Mouse (Mus musculus): ENCODE data around the gene 2310033P09Rik. TPM values are rescaled to one million over a fixed set of nuclear protein-coding genes. Genes with fewer than 3 reads are reported as not detected.

The 2310033P09Rik gene
- total RNA-seq (2021): 10 to 100 TPM; 21.6 to 22.3 TPM
- long read RNA-seq, experiment 1, transcript 2310033P09Rik-201 (7 exons, 1,285 nt): major isoform, 21 of 28 reads
- long read RNA-seq, experiment 1, partial matches to known transcripts: 3 of 28 reads
- long read RNA-seq, experiment 1, other reads (novel, unspliced or antisense): 4 of 28 reads
- long read RNA-seq, experiment 2, transcript 2310033P09Rik-201 (7 exons, 1,285 nt): major isoform, 22 of 28 reads
- long read RNA-seq, experiment 2, partial matches to known transcripts: 1 of 28 reads
- long read RNA-seq, experiment 2, other reads (novel, unspliced or antisense): 5 of 28 reads

DNA sequence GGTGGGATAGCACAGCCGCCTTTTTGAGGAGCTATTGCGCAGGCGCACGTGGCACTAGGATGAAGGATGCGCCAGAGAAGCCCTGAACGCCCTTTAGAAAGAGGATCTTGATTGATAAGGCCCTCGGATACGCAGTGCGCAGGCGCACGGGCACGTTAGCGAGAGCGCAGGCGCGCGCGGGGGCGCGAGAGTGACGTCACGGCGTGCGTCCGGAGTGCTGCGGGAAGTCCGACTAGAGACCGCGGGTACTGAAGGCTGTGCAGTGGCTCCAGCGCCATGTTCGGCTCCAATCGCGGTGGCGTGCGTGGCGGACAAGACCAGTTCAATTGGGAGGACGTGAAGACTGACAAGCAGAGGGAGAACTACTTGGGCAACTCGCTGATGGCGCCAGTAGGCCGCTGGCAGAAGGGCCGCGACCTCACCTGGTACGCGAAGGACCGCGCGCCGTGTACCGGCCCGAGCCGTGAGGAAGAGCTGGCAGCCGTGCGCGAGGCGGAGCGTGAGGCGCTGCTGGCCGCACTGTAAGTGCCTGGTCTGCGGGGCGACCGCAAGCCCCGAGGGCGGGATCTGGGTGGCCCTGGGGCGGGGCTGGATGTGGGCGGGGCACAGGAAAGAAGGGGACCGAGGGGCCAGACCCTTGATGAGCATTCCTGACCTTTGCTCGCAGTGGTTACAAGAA is at the start of gene 2310033P09Rik:
Gene 2310033P09Rik, plus strand, starts transcription at position 169 of the 679 bp plus-strand sequence.
- peak; percentile 96 for DNase-seq (ENCODE audit: low spot score in 2 of 2)

DNA sequence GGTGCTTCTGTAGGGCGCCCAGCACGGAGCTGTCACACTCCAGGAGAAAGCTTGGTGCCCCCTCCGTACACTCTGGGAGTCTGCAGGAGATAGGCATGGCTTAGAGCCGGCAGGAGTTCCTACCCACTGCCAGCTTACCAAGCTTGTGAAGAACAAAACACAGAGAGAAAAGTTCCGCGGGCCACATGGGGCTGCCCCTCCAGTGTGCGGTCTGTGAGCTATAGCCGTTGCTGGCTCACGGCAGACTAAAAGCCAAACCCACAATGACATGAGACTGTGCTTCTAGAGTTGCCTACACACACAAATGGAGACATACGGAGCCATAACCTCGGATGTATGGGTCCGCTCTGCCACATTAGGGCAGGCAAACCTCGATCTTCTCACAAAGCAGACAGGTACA is 49.0 kb upstream of the 2310033P09Rik start:
- no peak overlapping the region for H3K4me3 ChIP-seq
- no peak for DNase-seq (ENCODE audit: low spot score in 2 of 2)
- TF ChIP-seq CTCF (conservative IDR thresholded peaks at IDR 0.05): no peak
- H3K27ac ChIP-seq: no peak overlapping the region

More for the DNA sequence above, at the start of gene 2310033P09Rik:
- Histone ChIP-seq H3K4me3 (peak within 1 kb of the TSS; percentile 100), H3K27ac (peak within 1 kb of the TSS; percentile 90)
- no peak for TF ChIP-seq CTCF (conservative IDR thresholded peaks at IDR 0.05)

DNA sequence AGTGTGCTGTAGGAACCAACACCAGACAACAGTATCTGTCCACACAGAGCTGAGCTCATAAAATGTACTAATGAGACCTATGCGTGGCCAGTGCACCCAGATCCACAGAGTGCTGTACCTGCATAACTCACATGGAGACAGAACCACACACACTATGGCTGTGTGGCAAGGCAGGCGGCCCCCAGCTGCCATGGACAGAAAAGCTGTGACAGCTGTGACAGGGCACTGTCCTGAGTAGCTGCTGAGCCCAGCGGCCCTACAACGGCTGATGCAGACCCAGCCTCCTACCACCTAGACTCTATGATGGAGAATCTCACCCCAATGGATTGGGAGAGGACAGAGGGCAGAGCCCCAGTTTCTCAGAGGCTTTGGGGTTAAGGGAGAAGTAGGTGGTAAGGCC is 48.6 kb upstream of the 2310033P09Rik start:
- Histone ChIP-seq H3K4me3 (no peak overlapping the region), H3K27ac (no peak overlapping the region)
- TF ChIP-seq CTCF (conservative IDR thresholded peaks at IDR 0.05): no peak
- DNase-seq (ENCODE audit: low spot score in 2 of 2): no peak

DNA sequence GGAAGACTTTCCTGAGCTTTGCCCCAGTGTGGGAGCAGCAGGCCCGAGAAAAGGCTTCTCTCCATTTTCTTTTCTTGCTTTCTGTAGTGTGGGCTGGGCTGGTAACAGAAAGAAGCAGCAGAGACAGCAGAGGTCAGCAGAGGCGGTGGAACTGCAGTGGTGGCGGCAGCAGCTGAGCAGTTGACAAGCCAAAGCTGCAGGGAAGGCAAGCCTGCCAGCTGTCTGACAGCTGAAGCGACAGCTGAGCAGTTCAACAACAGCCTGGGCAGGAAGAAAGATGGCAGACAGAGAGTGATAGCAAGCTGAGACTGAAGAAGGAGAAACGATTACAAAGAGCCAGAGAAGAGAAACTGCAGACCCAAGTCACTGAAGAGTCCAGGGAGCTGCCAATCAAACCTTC is 46.7 kb upstream of the 2310033P09Rik start:
- DNase-seq (ENCODE audit: low spot score in 2 of 2): no peak

DNA sequence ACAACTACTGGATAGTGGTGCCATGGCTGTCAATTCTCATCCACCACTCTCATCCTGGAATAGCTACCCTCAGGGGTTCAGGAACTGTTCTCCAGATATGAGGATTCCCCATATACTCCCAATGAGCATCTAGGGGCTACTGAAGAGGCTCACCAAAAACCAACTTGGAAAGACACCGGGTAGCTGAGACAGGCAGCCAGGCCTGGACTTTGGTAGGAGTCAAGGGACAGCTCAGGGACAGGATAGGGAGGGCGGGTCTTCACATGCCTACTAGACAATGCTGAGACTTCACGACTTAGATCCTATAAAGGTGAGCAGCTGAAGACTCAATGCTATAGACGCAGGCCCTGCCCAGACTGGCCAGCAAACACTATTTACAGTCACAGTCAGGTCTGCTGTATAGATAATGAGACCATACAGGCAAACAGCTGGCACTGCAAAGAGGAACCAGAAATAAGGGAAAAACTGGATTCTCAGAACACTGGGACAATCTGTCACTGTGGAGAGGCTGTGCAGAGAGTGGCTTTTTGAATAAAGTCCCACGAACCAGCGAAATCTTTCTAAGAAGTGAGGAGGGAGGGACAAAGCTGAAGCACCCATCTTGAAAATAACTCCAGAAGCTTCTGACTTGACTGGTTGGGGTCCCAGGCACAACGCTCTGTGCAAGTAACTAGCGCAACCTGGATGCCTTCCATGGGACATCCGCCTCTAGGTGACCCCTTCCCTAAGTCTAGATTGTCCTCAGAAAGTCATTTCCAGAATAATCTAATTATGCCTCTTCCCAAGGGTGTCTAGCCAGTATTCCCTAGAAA is 45.5 kb upstream of the 2310033P09Rik start:
- Histone ChIP-seq H3K4me3 (peak overlapping the region; percentile 56), H3K27ac (peak overlapping the region; percentile 99)
- peak in 1 of 2 experiments; percentile 8 for DNase-seq (ENCODE audit: low spot score in 2 of 2)
- no peak for TF ChIP-seq CTCF (conservative IDR thresholded peaks at IDR 0.05)

More for the DNA sequence above, 46.7 kb upstream of the 2310033P09Rik start:
- H3K27ac ChIP-seq: peak overlapping the region; percentile 99; the same call in 1 of the 2 replicates
- H3K4me3 ChIP-seq: no peak overlapping the region
- 0 out of 2 replicates have a peak, but pooled peaks have one; percentile 29 for TF ChIP-seq CTCF (conservative IDR thresholded peaks at IDR 0.05)

DNA sequence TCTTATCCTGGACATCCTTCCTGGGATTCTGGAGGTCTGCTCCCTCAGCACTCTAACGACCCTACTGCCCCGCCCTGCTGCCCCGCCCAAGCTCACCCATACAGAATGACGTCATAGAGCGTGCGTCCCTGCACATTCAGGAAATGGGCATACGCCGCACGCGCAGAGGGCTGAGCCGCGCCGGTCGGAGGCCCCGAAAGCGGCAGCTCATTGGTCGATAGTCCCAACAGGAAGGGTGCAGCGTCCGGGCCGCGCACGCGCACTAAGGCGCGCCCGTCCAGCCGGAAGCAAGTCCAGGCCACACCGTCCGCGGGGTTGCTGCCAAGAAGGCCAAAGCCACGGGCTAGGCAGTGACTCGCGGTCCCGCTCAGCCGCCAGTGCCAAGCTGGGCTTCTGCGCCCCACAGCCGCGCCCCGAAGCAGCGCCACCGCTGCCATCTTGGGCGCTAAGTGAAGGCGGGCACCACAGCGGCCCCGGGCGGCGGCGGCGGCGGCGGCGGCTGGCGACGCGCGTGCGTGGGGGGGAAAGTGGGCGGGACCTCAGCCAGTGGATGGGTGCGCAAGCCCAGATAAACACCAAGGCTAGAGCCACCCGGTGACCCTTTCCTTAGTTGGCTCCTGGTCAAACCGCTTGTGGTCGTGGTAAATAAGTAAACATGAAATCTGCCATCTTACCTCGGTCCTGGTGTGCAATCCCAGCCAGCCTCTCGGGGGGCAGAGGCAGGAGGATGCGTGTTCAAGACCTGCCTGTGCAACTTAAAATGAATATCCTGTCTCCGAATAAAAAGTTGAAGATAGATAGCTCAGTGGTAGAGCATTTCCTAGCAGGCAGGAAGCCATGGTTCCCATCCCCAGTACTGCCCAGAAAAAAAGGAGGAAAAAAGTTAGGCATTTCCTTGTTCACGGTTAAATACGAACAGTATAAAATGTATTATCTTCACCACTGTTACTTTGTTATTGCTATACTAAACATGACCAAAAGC is 44.6 kb upstream of the 2310033P09Rik start, which contains the start of gene Iba57:
Gene Iba57, minus strand, starts transcription at position 485 of the 982 bp plus-strand sequence.
- peak; percentile 64 for TF ChIP-seq CTCF (conservative IDR thresholded peaks at IDR 0.05)
- peak; percentile 96 to 99 for DNase-seq (ENCODE audit: low spot score in 2 of 2)
- Histone ChIP-seq H3K4me3 (peak within 1 kb of the TSS; percentile 56), H3K27ac (peak within 1 kb of the TSS; percentile 99)

DNA sequence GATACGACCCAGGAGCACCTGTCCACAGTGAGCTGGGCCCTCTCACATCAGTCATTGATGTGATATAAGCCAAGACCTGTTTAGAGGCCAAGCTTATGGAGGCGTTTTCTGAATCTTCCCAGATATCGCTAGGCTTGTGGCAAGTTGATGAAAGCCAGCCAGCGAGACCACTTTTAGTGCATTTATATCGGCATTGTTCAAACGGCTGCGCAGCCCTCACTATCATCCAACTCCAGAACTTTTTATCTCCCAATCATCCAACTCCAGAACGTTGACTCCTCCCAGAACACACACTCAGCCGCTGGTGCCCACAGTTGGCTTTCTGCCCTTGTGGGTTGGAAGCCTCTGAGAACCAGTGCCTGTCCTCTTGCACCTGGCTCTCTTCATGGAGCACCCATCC is 43.7 kb upstream of the 2310033P09Rik start:
- Histone ChIP-seq H3K4me3 (peak overlapping the region; percentile 56; the same call in 1 of the 2 replicates), H3K27ac (peak overlapping the region; percentile 99)
- TF ChIP-seq CTCF (conservative IDR thresholded peaks at IDR 0.05): no peak
- DNase-seq (ENCODE audit: low spot score in 2 of 2): no peak

DNA sequence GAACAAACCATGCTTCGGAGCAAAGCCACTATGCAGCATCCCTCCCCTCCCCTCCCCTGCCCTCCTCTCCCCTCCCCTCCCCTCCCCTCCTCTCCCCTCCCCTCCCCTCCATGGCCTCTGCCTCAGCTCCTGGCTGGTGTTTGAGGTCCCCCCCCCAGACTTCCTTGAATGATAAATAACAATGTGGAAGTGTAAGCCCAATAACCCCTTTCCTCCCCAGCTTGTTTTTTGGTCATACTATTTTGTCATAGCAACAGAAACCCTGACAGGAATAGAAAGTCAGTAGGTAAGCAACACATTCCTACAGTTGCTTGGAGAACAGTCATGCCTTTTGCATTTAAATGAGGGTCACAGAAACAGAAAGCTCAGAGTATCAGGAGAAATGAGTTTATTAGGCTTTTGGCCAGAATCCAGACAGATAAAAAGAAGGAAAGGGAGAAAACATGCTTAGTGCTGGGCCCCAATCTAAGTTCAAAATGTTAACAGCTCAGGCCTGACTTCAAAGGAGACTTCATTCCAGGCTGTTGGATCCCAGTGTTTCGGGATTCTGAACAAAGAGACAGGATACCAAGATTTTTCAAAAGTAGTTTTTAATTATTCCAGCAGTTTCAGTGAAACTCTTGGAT is 42.4 kb upstream of the 2310033P09Rik start:
- Histone ChIP-seq H3K4me3 (no peak overlapping the region), H3K27ac (peak overlapping the region; percentile 69)
- no peak for TF ChIP-seq CTCF (conservative IDR thresholded peaks at IDR 0.05)
- no peak for DNase-seq (ENCODE audit: low spot score in 2 of 2)

DNA sequence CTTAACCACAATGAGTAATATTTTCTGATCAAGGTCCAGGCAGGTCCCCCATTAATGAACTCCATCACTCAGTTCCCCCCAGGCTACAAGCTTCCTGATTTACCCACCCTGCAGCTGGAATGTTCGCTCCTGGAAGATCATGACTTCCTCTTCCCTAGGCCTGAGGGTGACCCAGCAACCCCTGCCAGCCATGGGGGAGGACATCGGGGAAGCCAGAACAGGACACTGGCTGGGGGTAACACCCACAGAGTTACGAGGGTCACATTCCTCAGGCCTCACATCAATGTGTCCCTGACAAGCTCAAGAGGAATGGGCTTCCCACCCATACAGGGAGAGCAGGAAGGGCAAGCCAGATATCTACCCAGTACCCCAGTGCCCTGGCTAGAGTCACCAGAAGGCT is 38.3 kb upstream of the 2310033P09Rik start:
- DNase-seq (ENCODE audit: low spot score in 2 of 2): no peak
- no peak overlapping the region for H3K27ac ChIP-seq
- H3K4me3 ChIP-seq: no peak overlapping the region
- no peak for TF ChIP-seq CTCF (conservative IDR thresholded peaks at IDR 0.05)

DNA sequence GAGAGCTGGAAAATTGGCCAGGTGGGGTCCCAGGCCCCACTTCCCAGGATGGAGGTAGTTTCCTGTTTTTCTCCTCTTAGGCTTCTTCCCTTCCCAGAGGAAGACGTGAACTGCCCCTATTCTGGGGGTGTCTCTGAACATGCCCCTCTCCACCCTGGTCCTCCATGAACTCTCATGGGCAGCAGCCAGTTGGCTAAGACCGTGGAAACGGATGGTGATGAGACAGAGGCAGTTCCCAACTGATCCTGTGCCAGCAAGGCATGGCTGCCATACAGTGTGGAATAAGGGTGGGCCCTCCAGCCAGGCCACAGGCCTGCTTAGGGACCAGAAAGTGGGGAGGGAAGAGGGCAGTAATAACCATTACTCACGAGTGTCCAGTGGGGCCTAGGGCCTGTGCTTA is 37.6 kb upstream of the 2310033P09Rik start:
- DNase-seq (ENCODE audit: low spot score in 2 of 2): no peak
- Histone ChIP-seq H3K4me3 (no peak overlapping the region), H3K27ac (no peak overlapping the region)
- TF ChIP-seq CTCF (conservative IDR thresholded peaks at IDR 0.05): no peak

DNA sequence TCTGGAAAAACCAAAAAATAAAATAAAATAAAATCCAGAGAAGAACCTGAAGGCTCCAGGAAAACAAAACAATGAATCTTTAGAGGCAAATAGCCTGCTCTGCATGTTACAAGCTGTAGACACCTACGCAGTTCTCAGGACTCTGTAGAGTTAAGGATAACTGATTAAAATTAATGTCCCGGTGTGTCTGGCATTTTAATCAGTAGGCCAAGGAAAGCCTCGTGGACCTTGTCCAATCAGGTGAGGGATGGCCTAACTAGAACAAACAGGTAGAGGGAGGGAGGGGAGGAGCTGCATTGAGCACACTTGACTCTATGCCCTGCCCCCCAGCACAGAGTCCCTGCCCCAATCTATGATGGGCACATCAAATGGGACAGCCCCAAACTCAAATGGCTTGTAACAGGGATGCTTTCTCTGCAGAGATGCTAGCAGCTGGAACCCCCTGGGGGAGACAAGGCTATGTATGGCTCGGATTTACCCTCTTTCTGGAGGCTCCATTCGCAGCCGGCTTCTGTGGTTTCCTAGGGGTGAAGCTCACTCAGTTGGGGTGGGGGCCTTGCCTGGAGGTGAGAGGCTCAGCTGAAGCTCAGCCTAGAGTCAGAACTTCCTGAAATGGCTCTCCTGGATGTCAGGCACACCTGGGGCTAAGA is 33.8 kb upstream of the 2310033P09Rik start:
- Histone ChIP-seq H3K27ac (no peak overlapping the region), H3K4me3 (no peak overlapping the region)
- TF ChIP-seq CTCF (conservative IDR thresholded peaks at IDR 0.05): no peak
- DNase-seq (ENCODE audit: low spot score in 2 of 2): no peak
